Mouse (Mus musculus): ENCODE measurements around the gene Cnnm3.

Cnnm3 gene

GRCm38 (mm10) chr1:36487111-36487510 lies 24.6 kb upstream of the Cnnm3 start:
- ChIA-PET POLR2A (interaction anchor here in 1 of 4 experiments (0.6 kb wide), 1 partner anchor 115 kb away, joined by 3 read pairs; no protein-coding TSS in a partner anchor), CTCF (no interaction called here)

DNA sequence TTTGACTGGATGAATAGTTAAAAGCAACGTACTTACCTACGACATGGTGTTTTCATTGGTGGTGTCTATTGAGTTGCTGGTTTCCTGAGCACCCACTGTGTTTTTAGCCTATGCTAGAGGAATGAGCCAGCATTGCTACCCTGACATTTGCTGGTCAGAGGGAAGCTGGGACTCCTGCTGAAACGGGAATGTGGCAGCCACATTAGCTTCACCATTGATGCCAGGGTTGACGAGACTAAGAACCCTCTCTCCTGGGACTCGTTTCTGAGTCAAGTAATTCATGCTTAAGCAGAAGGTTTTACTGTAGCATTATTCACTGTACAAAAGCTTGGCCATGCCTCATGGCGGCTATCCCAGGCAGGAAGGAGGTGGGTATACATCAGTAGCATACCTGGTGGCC lies 22.0 kb upstream of the Cnnm3 start:
- ChIA-PET POLR2A (interaction anchor here in 1 of 4 experiments (0.6 to 0.9 kb wide), 2 partner anchors 120 to 436 kb away, joined by 3 read pairs; no protein-coding TSS in a partner anchor), CTCF (interaction anchor here in 2 of 4 experiments (0.6 to 1.0 kb wide), 3 partner anchors 12 to 846 kb away, joined by 3 to 5 read pairs (median 4); no protein-coding TSS in a partner anchor)

DNA sequence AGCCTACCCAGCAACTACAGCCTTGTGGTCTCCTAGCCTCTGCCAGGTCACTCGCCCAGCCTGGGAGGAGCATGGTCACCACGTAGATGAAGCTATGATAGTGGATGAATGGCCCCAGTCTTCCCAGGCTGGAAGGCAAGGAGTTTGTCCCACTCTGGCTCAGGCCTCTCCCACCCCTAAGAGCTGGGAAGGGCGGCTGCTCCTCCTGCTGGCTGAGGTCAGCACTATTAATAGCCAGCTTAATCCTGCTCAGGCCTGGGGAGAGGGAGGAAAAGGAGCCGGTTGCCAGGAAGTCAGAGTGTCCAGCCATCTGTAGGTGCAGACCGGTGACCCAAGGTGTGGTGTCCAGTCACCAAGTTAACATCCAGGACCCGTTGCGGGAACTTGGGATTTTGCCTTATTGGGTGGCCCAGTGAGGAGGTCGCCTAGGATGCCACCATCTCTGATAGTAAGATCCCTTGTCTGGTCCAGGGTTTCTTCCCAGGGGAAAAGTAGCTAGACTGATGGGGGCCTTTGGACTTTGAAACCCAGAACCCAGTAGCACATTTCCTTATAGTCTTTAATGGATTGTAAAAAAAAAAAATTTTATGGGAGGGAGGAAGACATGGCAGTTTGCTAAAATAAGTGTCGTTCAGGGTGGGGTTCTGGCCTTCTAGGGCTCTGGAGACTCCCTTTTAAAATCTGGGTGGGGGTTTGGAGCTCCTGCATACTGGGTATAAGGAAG lies 19.1 kb upstream of the Cnnm3 start:
- POLR2A ChIA-PET = interaction anchor here in 3 of 4 experiments (0.5 to 1.7 kb wide), 9 partner anchors 8 to 248 kb away, joined by 3 to 5 read pairs (median 3); partner anchors contain the start of genes Arid5a (in 2 of the 3), Ankrd39 (in 1 of the 3), Kansl3 (in 1 of the 3) and Uggt1 (in 1 of the 3)
- CTCF ChIA-PET = interaction anchor here (0.6 to 2.2 kb wide), 16 partner anchors 9 to 1087 kb away, joined by 3 to 19 read pairs (median 5); partner anchors contain the start of genes Ankrd39 (in 1 of the 4), Cnnm3 (in 1 of the 4) and Cnnm4 (in 1 of the 4)

DNA sequence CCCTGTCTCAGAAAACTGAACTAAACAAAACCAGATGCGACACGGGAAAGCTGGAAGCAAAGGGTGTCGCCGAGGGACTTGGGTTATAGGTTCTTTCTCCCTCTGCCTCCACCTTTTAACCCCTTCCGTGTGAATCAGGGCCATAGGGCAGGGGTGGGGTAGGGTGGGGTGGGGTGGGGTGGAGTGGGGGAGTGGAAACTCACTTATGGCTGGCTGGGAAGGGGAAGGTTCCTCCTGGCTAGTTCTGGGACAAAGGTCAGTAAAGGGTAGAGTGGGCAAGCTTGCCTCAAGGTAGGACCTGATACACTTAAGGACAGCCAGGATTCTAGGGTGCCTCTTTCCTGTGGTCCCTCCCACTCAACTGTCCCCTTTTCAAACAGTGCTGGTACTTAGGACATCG lies 18.4 kb upstream of the Cnnm3 start:
- ChIA-PET CTCF (interaction anchor here in 3 of 4 experiments (0.6 to 2.2 kb wide), 7 partner anchors 8 to 1087 kb away, joined by 3 to 19 read pairs (median 5); partner anchors contain the start of gene Cnnm3 (in 1 of the 3)), POLR2A (interaction anchor here in 3 of 4 experiments (0.5 to 1.7 kb wide), 5 partner anchors 7 to 249 kb away, joined by 3 to 5 read pairs (median 3); partner anchors contain the start of genes Ankrd39 (in 1 of the 3) and Uggt1 (in 1 of the 3))

GRCm38 (mm10) chr1:36496719-36497118 lies 14.9 kb upstream of the Cnnm3 start:
- ChIA-PET POLR2A (interaction anchor here in 2 of 4 experiments (1.0 to 1.3 kb wide), 4 partner anchors 11 to 190 kb away, joined by 3 to 4 read pairs (median 3); no protein-coding TSS in a partner anchor), CTCF (interaction anchor here (0.6 to 1.5 kb wide), 12 partner anchors 11 to 754 kb away, joined by 3 to 7 read pairs (median 4); no protein-coding TSS in a partner anchor)

DNA sequence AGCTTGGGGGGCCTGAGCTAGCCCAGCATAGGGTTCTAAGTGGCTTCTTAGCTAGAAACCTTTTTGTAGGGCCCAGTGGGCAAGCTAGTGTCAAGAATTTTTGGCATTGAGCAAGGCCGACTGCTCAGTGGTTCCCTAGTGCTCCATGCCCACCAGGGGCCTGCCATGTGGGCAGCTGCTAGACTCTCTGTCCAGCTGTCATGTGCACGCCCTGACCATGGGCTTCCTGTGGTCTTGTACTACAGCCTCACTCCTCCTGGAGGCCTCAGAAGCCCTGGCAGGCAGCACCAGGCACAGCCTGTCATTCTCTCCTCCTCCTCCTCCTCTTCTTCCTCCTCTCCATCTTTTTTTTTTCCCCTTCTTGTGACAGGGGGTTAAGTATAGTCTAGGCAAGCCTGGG lies 14.4 kb upstream of the Cnnm3 start:
- POLR2A ChIA-PET = interaction anchor here in 1 of 4 experiments (1.1 kb wide), 1 partner anchor 10 kb away, joined by 3 read pairs; no protein-coding TSS in a partner anchor
- CTCF ChIA-PET = interaction anchor here in 3 of 4 experiments (0.7 to 1.5 kb wide), 5 partner anchors 14 to 174 kb away, joined by 3 to 6 read pairs (median 4); no protein-coding TSS in a partner anchor

DNA sequence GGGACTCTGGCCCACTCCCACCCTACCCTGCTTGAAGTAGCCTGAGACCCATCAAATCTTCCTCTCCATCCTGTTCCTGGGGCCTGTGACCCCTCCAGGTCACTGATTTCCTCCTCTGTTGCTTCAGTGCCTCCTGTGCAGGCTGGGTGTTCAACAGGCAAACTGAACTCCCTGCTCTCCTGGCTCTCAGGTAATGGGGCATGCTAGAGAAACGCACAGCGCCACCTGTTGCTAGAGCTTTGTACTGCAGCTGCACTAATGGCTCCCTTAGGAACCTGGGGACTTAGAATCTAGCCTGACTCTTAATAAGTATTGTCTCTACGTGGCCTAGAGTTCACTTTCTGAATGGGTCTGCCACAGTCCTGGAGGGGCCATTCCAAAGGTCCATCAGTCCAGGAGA lies 10.4 kb upstream of the Cnnm3 start:
- POLR2A ChIA-PET = interaction anchor here in 3 of 4 experiments (0.7 to 2.5 kb wide), 9 partner anchors 10 to 194 kb away, joined by 3 to 13 read pairs (median 3); partner anchors contain the start of genes Cnnm3 (in 2 of the 3), Ankrd39 (in 1 of the 3) and Arid5a (in 1 of the 3)
- CTCF ChIA-PET = interaction anchor here (0.5 to 3.1 kb wide), 78 partner anchors 8 to 929 kb away, joined by 3 to 39 read pairs (median 4); partner anchors contain the start of genes Ankrd39 (in 2 of the 4), Cnnm3 (in 2 of the 4), Cnnm4 (in 2 of the 4) and Lman2l (in 2 of the 4)

DNA sequence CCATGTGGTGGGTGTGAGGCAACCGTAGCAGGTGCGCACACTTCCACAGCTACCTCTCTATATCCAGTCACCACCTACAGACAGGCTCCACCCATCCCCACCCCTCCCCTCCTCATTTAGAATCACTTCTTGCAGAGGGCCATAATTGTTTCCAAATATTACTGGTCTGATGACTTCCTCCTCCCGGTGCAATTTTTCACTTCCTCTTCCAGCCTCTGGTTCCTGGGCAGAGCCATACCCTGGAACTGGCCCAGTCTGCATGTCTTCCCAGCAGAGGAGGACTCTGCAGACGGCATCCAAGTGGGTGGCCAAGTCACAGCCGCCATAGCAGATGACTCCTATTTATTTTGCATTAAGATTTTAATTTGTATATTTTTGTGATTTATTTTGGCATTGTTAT lies 3.4 kb upstream of the Cnnm3 start:
- POLR2A ChIA-PET = interaction anchor here in 2 of 4 experiments (1.0 to 1.2 kb wide), 3 partner anchors 9 to 15 kb away, joined by 3 read pairs; no protein-coding TSS in a partner anchor
- CTCF ChIA-PET = interaction anchor here in 1 of 4 experiments (0.9 kb wide), 1 partner anchor 9 kb away, joined by 4 read pairs; no protein-coding TSS in a partner anchor

GRCm38 (mm10) chr1:36512089-36512965 lies 660 bp downstream of the Cnnm3 start:
- ChIA-PET POLR2A (interaction anchor here in 3 of 4 experiments (0.6 to 1.9 kb wide), 7 partner anchors 11 to 1086 kb away, joined by 3 to 5 read pairs (median 3); partner anchors contain the start of gene Ankrd39 (in 1 of the 3)), CTCF (interaction anchor here in 3 of 4 experiments (0.6 to 3.5 kb wide), 12 partner anchors 11 to 1114 kb away, joined by 3 to 31 read pairs (median 4); partner anchors contain the start of gene Ankrd39 (in 2 of the 3))

DNA sequence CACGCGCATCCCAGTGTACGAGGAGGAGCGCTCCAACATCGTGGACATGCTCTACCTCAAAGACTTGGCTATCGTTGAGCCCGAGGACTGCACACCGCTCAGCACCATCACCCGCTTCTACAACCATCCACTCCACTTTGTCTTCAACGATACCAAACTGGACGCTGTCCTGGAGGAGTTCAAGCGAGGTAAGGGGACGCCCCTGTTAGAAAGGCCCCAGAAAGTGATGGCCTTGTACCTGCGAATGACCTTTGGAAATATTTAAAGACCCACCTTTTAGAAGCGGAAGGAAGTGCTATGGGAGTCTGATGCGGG lies 1.3 kb downstream of the Cnnm3 start:
- CTCF ChIA-PET = interaction anchor here in 3 of 4 experiments (0.7 to 3.5 kb wide), 9 partner anchors 11 to 234 kb away, joined by 3 to 31 read pairs (median 3); partner anchors contain the start of gene Ankrd39 (in 2 of the 3)
- POLR2A ChIA-PET = interaction anchor here in 3 of 4 experiments (0.6 to 1.3 kb wide), 5 partner anchors 11 to 1085 kb away, joined by 3 read pairs; partner anchors contain the start of gene Ankrd39 (in 1 of the 3)

- POLR2A ChIA-PET = interaction anchor here in 2 of 4 experiments (0.6 to 1.1 kb wide), 5 partner anchors 12 to 1085 kb away, joined by 3 to 6 read pairs (median 3); no protein-coding TSS in a partner anchor
Observed at GRCm38 (mm10) chr1:36513310-36513709, 1.6 kb downstream of the Cnnm3 start.

DNA sequence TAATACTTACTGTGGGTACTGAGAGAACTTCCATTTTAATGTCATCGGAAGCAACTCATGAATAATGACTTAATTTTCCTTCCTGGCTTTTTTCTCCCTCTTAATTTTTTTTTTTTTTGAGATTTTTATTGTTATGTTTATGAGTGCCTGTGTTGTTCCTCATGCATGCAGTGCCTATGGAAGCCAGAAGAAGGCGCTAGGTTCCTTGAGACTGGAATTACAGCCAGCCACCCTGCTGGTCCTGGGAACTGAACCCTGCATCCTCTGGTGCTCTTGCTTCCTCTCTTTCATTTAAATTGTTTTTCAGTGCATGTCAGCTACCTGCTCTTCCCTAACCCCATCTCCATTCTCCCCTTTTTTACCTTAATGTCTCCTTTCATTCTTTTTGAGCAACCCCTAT lies 2.1 kb downstream of the Cnnm3 start:
- POLR2A ChIA-PET = interaction anchor here in 1 of 4 experiments (0.8 to 1.1 kb wide), 3 partner anchors 12 to 26 kb away, joined by 3 to 6 read pairs (median 3); no protein-coding TSS in a partner anchor
- CTCF ChIA-PET = interaction anchor here in 3 of 4 experiments (0.7 to 3.5 kb wide), 7 partner anchors 13 to 1129 kb away, joined by 3 to 31 read pairs (median 3); partner anchors contain the start of gene Ankrd39 (in 1 of the 3)

More at GRCm38 (mm10) chr1:36513310-36513709, 1.6 kb downstream of the Cnnm3 start:
- CTCF ChIA-PET = interaction anchor here in 3 of 4 experiments (0.7 to 3.5 kb wide), 8 partner anchors 13 to 1129 kb away, joined by 3 to 31 read pairs (median 3); partner anchors contain the start of gene Ankrd39 (in 1 of the 3)

DNA sequence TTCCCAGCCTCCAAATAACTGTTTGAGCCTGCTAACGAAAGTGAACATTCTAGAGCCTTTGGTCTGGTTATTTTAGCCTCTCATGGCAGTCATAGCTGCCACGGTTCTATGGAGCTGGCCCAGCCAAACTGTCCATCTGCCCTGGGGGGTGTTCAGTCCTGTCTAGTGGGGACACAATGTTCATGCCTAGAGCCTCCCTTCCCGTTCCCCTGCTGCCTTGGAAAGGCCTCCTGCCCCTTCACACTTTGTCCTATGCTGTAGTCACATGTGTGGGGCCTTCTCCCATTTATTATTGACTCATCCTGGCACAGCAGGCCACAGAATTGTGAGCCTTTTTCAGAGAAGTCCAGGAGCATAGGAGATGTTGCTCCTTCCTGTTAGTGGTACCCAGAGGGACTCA lies 6.6 kb downstream of the Cnnm3 start:
- ChIA-PET POLR2A (interaction anchor here in 2 of 4 experiments (1.2 to 7.1 kb wide), 3 partner anchors 11 to 15 kb away, joined by 3 to 76 read pairs (median 40); no protein-coding TSS in a partner anchor), CTCF (no interaction called here)

GRCm38 (mm10) chr1:36519626-36520025 lies 8.0 kb downstream of the Cnnm3 start:
- CTCF ChIA-PET = interaction anchor here (0.5 to 1.9 kb wide), 9 partner anchors 9 to 227 kb away, joined by 3 to 6 read pairs (median 3); partner anchors contain the start of gene Ankrd39 (in 2 of the 4)
- POLR2A ChIA-PET = interaction anchor here in 3 of 4 experiments (0.6 to 7.1 kb wide), 17 partner anchors 9 to 583 kb away, joined by 3 to 76 read pairs (median 3); no protein-coding TSS in a partner anchor

- POLR2A ChIA-PET = interaction anchor here in 3 of 4 experiments (0.6 to 7.1 kb wide), 15 partner anchors 11 to 215 kb away, joined by 3 to 76 read pairs (median 4); partner anchors contain the start of genes Ankrd39 (in 1 of the 3), Arid5a (in 1 of the 3) and Gm42417 (in 1 of the 3)
- CTCF ChIA-PET = interaction anchor here in 3 of 4 experiments (0.9 to 3.4 kb wide), 9 partner anchors 11 to 94 kb away, joined by 3 to 13 read pairs (median 4); partner anchors contain the start of genes Ankrd39 (in 3 of the 3) and Cnnm3 (in 2 of the 3)
Observed at GRCm38 (mm10) chr1:36522210-36522609, 10.5 kb downstream of the Cnnm3 start.

- CTCF ChIA-PET = interaction anchor here in 3 of 4 experiments (0.9 to 3.4 kb wide), 6 partner anchors 22 to 127 kb away, joined by 4 to 13 read pairs (median 4); partner anchors contain the start of gene Ankrd39 (in 3 of the 3)
- POLR2A ChIA-PET = interaction anchor here in 3 of 4 experiments (1.3 to 7.1 kb wide), 5 partner anchors 9 to 216 kb away, joined by 3 to 76 read pairs (median 5); partner anchors contain the start of gene Arid5a (in 1 of the 3)
Observed at GRCm38 (mm10) chr1:36523332-36524013, 11.8 kb downstream of the Cnnm3 start.
